Mouse (Mus musculus): Measurements from ENCODE around the gene Ccsap. TPM values are rescaled to one million over a fixed set of nuclear protein-coding genes. Genes with fewer than 3 reads are reported as not detected.

Gene Ccsap
- polyA plus RNA-seq, 1 experiment from 2014 or later: 5.1 TPM

GRCm38 (mm10) chr8:123847546-123847945, 12.5 kb downstream of the Ccsap start:
- no peak for ATAC-seq

GRCm38 (mm10) chr8:123846509-123846908, 13.5 kb downstream of the Ccsap start:
- Histone ChIP-seq H3K9ac (replicated peaks) (no peak overlapping the region), H3K4me3 (replicated peaks) (no peak overlapping the region), H3K4me1 (replicated peaks) (no peaks in the 10 kb centered on the region), H3K4me2 (replicated peaks) (no peak overlapping the region), H3K9me3 (no peaks in the 10 kb centered on the region), H3K27ac (no peak overlapping the region), H3K27me3 (no peaks in the 10 kb centered on the region), H3K36me3 (0 out of 2 replicates have a peak, but pooled peaks cover 4% of the 10 kb centered on the region)
- ATAC-seq: no peak
- WGBS: 93% methylated on average over 11 of the region's 12 CpGs

More at GRCm38 (mm10) chr8:123847546-123847945, 12.5 kb downstream of the Ccsap start:
- H3K9me3 ChIP-seq: no peaks in the 10 kb centered on the region
- H3K4me3 ChIP-seq (replicated peaks): no peak overlapping the region
- H3K36me3 ChIP-seq: 0 out of 2 replicates have a peak, but pooled peaks cover 4% of the 10 kb centered on the region
- no peaks in the 10 kb centered on the region for H3K4me1 ChIP-seq (replicated peaks)
- no peak overlapping the region for H3K9ac ChIP-seq (replicated peaks)
- no peaks in the 10 kb centered on the region for H3K27me3 ChIP-seq
- no peak overlapping the region for H3K27ac ChIP-seq
- WGBS: 75% methylated on average over 3 of the region's 3 CpGs
- H3K4me2 ChIP-seq (replicated peaks): no peak overlapping the region

- Histone ChIP-seq H3K4me2 (replicated peaks) (no peak overlapping the region), H3K4me1 (replicated peaks) (no peaks in the 10 kb centered on the region), H3K36me3 (peaks cover 7% of the 10 kb centered on the region; the same call in 1 of the 2 replicates), H3K4me3 (replicated peaks) (no peak overlapping the region), H3K9me3 (no peaks in the 10 kb centered on the region), H3K27me3 (no peaks in the 10 kb centered on the region), H3K9ac (replicated peaks) (no peak overlapping the region), H3K27ac (no peak overlapping the region)
- ATAC-seq: no peak
- 93% methylated on average over 10 of the region's 10 CpGs for WGBS
Observed at GRCm38 (mm10) chr8:123845991-123846390, 14.0 kb downstream of the Ccsap start.

- no peaks in the 10 kb centered on the region for H3K27me3 ChIP-seq
- H3K36me3 ChIP-seq: peaks cover 7% of the 10 kb centered on the region; the same call in 1 of the 2 replicates
- no peaks in the 10 kb centered on the region for H3K9me3 ChIP-seq
- H3K4me3 ChIP-seq (replicated peaks): no peak overlapping the region
- no peaks in the 10 kb centered on the region for H3K4me1 ChIP-seq (replicated peaks)
- no peak for ATAC-seq
- H3K9ac ChIP-seq (replicated peaks): no peak overlapping the region
- WGBS: 93% methylated on average over 13 of the region's 13 CpGs
- no peak overlapping the region for H3K27ac ChIP-seq
- no peak overlapping the region for H3K4me2 ChIP-seq (replicated peaks)
Observed at GRCm38 (mm10) chr8:123845114-123845513, 14.9 kb downstream of the Ccsap start.

GRCm38 (mm10) chr8:123844341-123844740, 15.7 kb downstream of the Ccsap start:
- Histone ChIP-seq H3K27me3 (no peaks in the 10 kb centered on the region), H3K4me3 (replicated peaks) (no peak overlapping the region), H3K9me3 (no peaks in the 10 kb centered on the region), H3K4me1 (replicated peaks) (no peaks in the 10 kb centered on the region), H3K9ac (replicated peaks) (no peak overlapping the region), H3K27ac (no peak overlapping the region), H3K36me3 (peaks cover 7% of the 10 kb centered on the region; the same call in 1 of the 2 replicates), H3K4me2 (replicated peaks) (no peak overlapping the region)
- no peak for ATAC-seq
- 89% methylated on average over 7 of the region's 7 CpGs for WGBS

- Histone ChIP-seq H3K9me3 (no peaks in the 10 kb centered on the region; the same call in 1 of the 2 replicates), H3K36me3 (peaks cover 14% of the 10 kb centered on the region), H3K4me2 (replicated peaks) (no peak overlapping the region), H3K4me3 (replicated peaks) (no peak overlapping the region), H3K4me1 (replicated peaks) (no peaks in the 10 kb centered on the region), H3K27me3 (no peaks in the 10 kb centered on the region), H3K27ac (no peak overlapping the region), H3K9ac (replicated peaks) (no peak overlapping the region)
- 91% methylated on average over 12 of the region's 12 CpGs for WGBS
- no peak for ATAC-seq
Observed at GRCm38 (mm10) chr8:123842086-123842485, 17.9 kb downstream of the Ccsap start.

GRCm38 (mm10) chr8:123840578-123841345, 19.2 kb downstream of the Ccsap start:
- Histone ChIP-seq H3K4me2 (replicated peaks) (no peak overlapping the region), H3K36me3 (peaks cover 20% of the 10 kb centered on the region), H3K4me1 (replicated peaks) (no peaks in the 10 kb centered on the region), H3K4me3 (replicated peaks) (no peak overlapping the region), H3K9me3 (no peaks in the 10 kb centered on the region; the same call in 1 of the 2 replicates), H3K27me3 (no peaks in the 10 kb centered on the region), H3K27ac (no peak overlapping the region), H3K9ac (replicated peaks) (no peak overlapping the region)
- 94% methylated on average over 15 of the region's 15 CpGs for WGBS
- ATAC-seq: no peak

GRCm38 (mm10) chr8:123838496-123838895, 21.5 kb downstream of the Ccsap start:
- Histone ChIP-seq H3K27me3 (no peaks in the 10 kb centered on the region), H3K4me3 (replicated peaks) (no peak overlapping the region), H3K4me1 (replicated peaks) (no peaks in the 10 kb centered on the region), H3K4me2 (replicated peaks) (no peak overlapping the region), H3K9ac (replicated peaks) (no peak overlapping the region), H3K27ac (no peak overlapping the region), H3K9me3 (no peaks in the 10 kb centered on the region; the same call in 1 of the 2 replicates), H3K36me3 (peaks cover 38% of the 10 kb centered on the region)
- no peak for ATAC-seq
- WGBS: 79% methylated on average over 9 of the region's 9 CpGs

GRCm38 (mm10) chr8:123836354-123836753, 23.7 kb downstream of the Ccsap start:
- Histone ChIP-seq H3K36me3 (peaks cover 58% of the 10 kb centered on the region), H3K9me3 (no peaks in the 10 kb centered on the region; the same call in 1 of the 2 replicates), H3K27me3 (no peaks in the 10 kb centered on the region), H3K4me2 (replicated peaks) (no peak overlapping the region), H3K4me1 (replicated peaks) (no peaks in the 10 kb centered on the region), H3K9ac (replicated peaks) (no peak overlapping the region), H3K27ac (no peak overlapping the region), H3K4me3 (replicated peaks) (no peak overlapping the region)
- no peak for ATAC-seq
- WGBS: 93% methylated on average over 6 of the region's 6 CpGs

GRCm38 (mm10) chr8:123835451-123835850, 24.6 kb downstream of the Ccsap start:
- ATAC-seq: 0 out of 2 replicates have a peak, but pooled peaks have one; percentile 34
- no peaks in the 10 kb centered on the region for H3K27me3 ChIP-seq
- WGBS: 63% methylated on average over 9 of the region's 9 CpGs
- no peaks in the 10 kb centered on the region; the same call in 1 of the 2 replicates for H3K9me3 ChIP-seq
- no peak overlapping the region for H3K4me3 ChIP-seq (replicated peaks)
- no peak overlapping the region for H3K27ac ChIP-seq
- peaks cover 65% of the 10 kb centered on the region for H3K36me3 ChIP-seq
- H3K9ac ChIP-seq (replicated peaks): no peak overlapping the region
- H3K4me1 ChIP-seq (replicated peaks): no peaks in the 10 kb centered on the region
- H3K4me2 ChIP-seq (replicated peaks): no peak overlapping the region

GRCm38 (mm10) chr8:123832757-123833156, 27.3 kb downstream of the Ccsap start:
- H3K4me1 ChIP-seq (replicated peaks): no peaks in the 10 kb centered on the region
- ATAC-seq: no peak
- no peaks in the 10 kb centered on the region for H3K27me3 ChIP-seq

GRCm38 (mm10) chr8:123827523-123827922, 32.5 kb downstream of the Ccsap start:
- no peak for ATAC-seq
- Histone ChIP-seq H3K27ac (no peak overlapping the region), H3K4me1 (replicated peaks) (no peaks in the 10 kb centered on the region), H3K4me2 (replicated peaks) (no peak overlapping the region), H3K4me3 (replicated peaks) (no peak overlapping the region), H3K9ac (replicated peaks) (no peak overlapping the region), H3K36me3 (peaks cover 95% of the 10 kb centered on the region), H3K27me3 (no peaks in the 10 kb centered on the region), H3K9me3 (no peaks in the 10 kb centered on the region)
- 94% methylated on average over 13 of the region's 13 CpGs for WGBS

More at GRCm38 (mm10) chr8:123832757-123833156, 27.3 kb downstream of the Ccsap start:
- Histone ChIP-seq H3K9me3 (no peaks in the 10 kb centered on the region; the same call in 1 of the 2 replicates), H3K4me2 (replicated peaks) (no peak overlapping the region), H3K4me3 (replicated peaks) (no peak overlapping the region), H3K9ac (replicated peaks) (no peak overlapping the region), H3K36me3 (peaks cover 90% of the 10 kb centered on the region), H3K27ac (no peak overlapping the region)
- WGBS: 98% methylated on average over 4 of the region's 4 CpGs

All from midbrain, embryonic 13.5 days (tissue).